Mouse (Mus musculus): ENCODE measurements at regions not wholly inside any gene's neighbourhood (a gene's known extent, or its start where the extent isn't known, plus 50 kb on each side); places are given as distances from the start of the nearest gene placed in this dataset.

- TF ChIP-seq POLR2A (IDR thresholded peaks at IDR 0.05; ENCODE audit: insufficient read depth, low read depth, low read length), result no peak
- no peak for TF ChIP-seq EP300 (IDR thresholded peaks at IDR 0.05; ENCODE audit: insufficient read depth, low read depth, low read length)
Observed at GRCm38 (mm10) chr2:146589860-146590259, 77.7 kb upstream of the Ralgapa2 start.

Measured in heart, adult 2 months (tissue).